Mouse (Mus musculus) spleen, embryonic (tissue): ENCODE data around the gene Ccdc171.
"Not testable (repeated sequence)": the region's sequence is repeated elsewhere in the genome, so short reads cannot be mapped to it uniquely, and the experiment has no call there.

Experiments
- CTCF ChIA-PET: fragments of 350-600 bp; sonication (Branson Sonifier 250); formaldehyde crosslinking; loops from one replicate; lab custom pipeline; 2022; lab: Charles Lee

Ccdc171 gene

GRCm38 (mm10) chr4:83524843-83525689, at the start of gene Ccdc171:
Gene Ccdc171, plus strand, starts transcription at chr4:83525545.
- CTCF ChIA-PET = interaction anchor here (1.6 kb wide), 1 partner anchor 37 kb away, joined by 10 read pairs; no protein-coding TSS in a partner anchor

- CTCF ChIA-PET = no interaction called here
Observed at GRCm38 (mm10) chr4:83485250-83485649, 40.1 kb upstream of the Ccdc171 start.

- CTCF ChIA-PET = no interaction called here
Observed at GRCm38 (mm10) chr4:83485735-83486116, 39.6 kb upstream of the Ccdc171 start.

- CTCF ChIA-PET = no interaction called here
Observed at GRCm38 (mm10) chr4:83486117-83486901, 39.0 kb upstream of the Ccdc171 start, which contains the start of gene Psip1. Gene Psip1, minus strand, starts transcription at chr4:83486459.

GRCm38 (mm10) chr4:83489121-83489520, 36.2 kb upstream of the Ccdc171 start:
- CTCF ChIA-PET = interaction anchor here (1.6 kb wide), 1 partner anchor 37 kb away, joined by 10 read pairs; the partner anchor contains the start of gene Ccdc171

- CTCF ChIA-PET = no interaction called here
Observed at GRCm38 (mm10) chr4:83493112-83493511, 32.2 kb upstream of the Ccdc171 start.

GRCm38 (mm10) chr4:83497013-83497412, 28.3 kb upstream of the Ccdc171 start:
- CTCF ChIA-PET = not testable (repeated sequence)

GRCm38 (mm10) chr4:83500154-83501036, 24.9 kb upstream of the Ccdc171 start:
- CTCF ChIA-PET = interaction anchor here (1.0 kb wide), 1 partner anchor 21 kb away, joined by 8 read pairs; no protein-coding TSS in a partner anchor

GRCm38 (mm10) chr4:83501037-83501430, 24.3 kb upstream of the Ccdc171 start:
- CTCF ChIA-PET = no interaction called here

- CTCF ChIA-PET = no interaction called here
Observed at GRCm38 (mm10) chr4:83509600-83509999, 15.7 kb upstream of the Ccdc171 start.

GRCm38 (mm10) chr4:83511083-83511482, 14.3 kb upstream of the Ccdc171 start:
- CTCF ChIA-PET = no interaction called here

GRCm38 (mm10) chr4:83512217-83512616, 13.1 kb upstream of the Ccdc171 start:
- CTCF ChIA-PET = interaction anchor here (0.6 kb wide), 1 partner anchor 10 kb away, joined by 4 read pairs; no protein-coding TSS in a partner anchor

- CTCF ChIA-PET = interaction anchor here (0.6 kb wide), 1 partner anchor 10 kb away, joined by 4 read pairs; no protein-coding TSS in a partner anchor
Observed at GRCm38 (mm10) chr4:83512644-83513043, 12.7 kb upstream of the Ccdc171 start.

- CTCF ChIA-PET = no interaction called here
Observed at GRCm38 (mm10) chr4:83514183-83514582, 11.2 kb upstream of the Ccdc171 start.

GRCm38 (mm10) chr4:83514976-83515669, 10.2 kb upstream of the Ccdc171 start:
- CTCF ChIA-PET = no interaction called here

GRCm38 (mm10) chr4:83516144-83516543, 9.2 kb upstream of the Ccdc171 start:
- CTCF ChIA-PET = not testable (repeated sequence)

- CTCF ChIA-PET = no interaction called here
Observed at GRCm38 (mm10) chr4:83519148-83519547, 6.2 kb upstream of the Ccdc171 start.

- CTCF ChIA-PET = no interaction called here
Observed at GRCm38 (mm10) chr4:83519807-83520206, 5.5 kb upstream of the Ccdc171 start.

- CTCF ChIA-PET = no interaction called here
Observed at GRCm38 (mm10) chr4:83520308-83520707, 5.0 kb upstream of the Ccdc171 start.

- CTCF ChIA-PET = interaction anchor here (0.6 to 0.7 kb wide), 3 partner anchors 10 to 64 kb away, joined by 3 to 8 read pairs (median 4); no protein-coding TSS in a partner anchor
Observed at GRCm38 (mm10) chr4:83522066-83522465, 3.3 kb upstream of the Ccdc171 start.
